Mouse (Mus musculus): Measurements from ENCODE around the gene Epb41.

The Epb41 gene

DNA sequence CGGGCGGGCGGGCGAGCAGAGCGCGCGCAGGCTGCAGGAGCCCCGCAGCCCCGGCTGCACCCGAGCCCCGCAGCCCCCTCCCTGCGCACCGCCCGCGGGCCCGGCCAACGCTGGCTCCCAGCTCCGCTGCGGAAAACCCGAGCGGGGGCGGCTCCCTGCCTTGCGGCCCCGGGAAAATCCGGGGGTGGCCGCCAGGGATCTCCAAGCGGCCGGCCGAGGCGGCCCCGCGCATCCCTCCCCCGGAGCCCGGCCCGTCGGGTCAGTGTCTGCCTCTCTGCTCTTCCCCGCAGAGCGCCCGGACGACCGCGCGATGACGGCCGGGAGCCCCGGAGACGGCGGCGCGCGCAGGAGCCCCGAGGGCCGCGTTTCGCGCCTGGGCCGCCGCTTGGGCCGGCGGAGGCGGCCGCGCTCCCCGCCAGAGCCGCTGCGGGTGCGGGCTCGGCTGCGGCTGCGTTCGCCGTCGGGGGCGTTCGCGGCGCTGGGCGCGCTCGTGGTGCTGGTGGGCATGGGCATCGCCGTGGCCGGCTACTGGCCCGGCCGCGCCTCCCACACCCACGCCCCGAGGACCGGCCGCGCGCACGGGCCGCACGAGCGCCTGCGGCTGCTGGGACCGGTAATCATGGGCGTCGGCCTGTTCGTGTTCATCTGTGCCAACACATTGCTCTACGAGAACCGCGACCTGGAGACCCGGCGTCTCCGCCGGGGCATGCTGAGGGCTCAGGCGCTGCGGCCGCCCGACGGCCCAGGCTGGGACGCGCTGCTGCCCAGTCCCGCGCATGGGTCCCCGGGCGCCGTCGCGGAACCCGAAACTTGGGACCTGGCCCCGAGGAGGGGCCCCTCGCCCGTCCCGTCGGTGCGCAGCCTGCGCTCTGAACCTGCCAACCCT is 153.4 kb downstream of the Epb41 start, which contains the start of gene Tmem200b:
Tmem200b (plus strand) TSS at position 311 of the 886 bp plus-strand sequence.
- DNase-seq (ENCODE audit: extremely low spot score, low read depth, low spot score), result no peak

DNA sequence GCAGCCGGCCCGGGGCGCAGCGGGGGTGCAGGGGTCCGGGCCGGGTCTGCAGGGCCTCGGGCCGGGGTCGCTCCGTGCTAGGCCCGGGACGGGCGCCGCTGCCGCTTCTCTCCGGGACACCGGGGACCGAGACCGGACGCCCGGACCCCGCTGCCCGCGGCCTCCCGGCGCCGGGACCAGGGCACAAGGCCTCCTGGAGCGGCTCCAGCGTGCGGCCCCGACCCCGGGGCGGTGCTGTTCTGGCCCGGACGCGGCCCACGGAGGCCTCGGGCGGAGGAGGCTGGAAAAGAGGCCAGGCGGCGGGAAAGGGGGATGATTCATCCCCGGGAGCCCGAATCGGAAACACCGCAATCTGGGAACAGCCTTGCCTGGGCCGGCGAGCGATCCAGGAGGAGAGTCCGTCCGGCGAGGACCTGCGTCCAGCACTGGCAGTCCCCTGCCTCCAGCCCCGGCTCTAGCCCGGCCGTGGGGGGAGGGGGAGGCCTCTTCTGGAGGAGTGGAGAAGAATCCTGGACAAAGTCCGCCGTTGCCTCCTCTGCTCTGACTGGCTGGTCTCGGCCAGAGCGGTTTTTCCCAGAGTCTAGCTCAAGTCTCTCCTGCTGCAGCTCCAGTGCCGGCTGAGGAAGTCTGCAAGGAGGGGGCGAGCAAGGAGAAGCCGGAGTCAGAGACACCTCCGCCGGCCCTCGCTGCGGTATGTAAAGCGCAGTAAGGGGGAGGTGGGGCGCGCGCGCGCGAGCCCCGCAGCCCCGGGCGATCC is 154.3 kb downstream of the Epb41 start:
- DNase-seq (ENCODE audit: extremely low spot score, low read depth, low spot score), result no peak

DNA sequence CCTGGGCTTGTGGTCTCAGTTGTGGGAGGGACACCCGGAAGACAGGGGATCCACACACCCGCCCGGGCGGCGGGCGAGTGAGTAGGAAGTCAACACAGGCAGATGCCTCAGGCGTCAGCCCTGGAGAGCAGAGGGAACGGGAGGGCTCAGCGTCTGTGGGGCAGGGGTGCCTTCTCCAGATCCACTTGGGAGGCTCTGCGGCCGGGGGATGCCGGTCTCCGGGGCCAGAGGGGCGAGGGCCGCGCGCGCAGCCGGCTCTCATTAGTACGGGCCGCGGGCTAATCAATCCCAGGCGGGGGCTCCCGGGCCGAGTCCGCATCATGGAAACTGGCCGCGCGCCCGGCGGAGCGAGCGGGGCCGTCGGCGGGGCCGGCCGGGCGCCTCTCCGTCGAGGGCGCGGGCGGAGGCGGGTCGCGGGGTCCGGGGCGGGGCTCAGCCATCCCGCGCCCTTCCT is 155.0 kb downstream of the Epb41 start:
- DNase-seq (ENCODE audit: extremely low spot score, low read depth, low spot score), result no peak

DNA sequence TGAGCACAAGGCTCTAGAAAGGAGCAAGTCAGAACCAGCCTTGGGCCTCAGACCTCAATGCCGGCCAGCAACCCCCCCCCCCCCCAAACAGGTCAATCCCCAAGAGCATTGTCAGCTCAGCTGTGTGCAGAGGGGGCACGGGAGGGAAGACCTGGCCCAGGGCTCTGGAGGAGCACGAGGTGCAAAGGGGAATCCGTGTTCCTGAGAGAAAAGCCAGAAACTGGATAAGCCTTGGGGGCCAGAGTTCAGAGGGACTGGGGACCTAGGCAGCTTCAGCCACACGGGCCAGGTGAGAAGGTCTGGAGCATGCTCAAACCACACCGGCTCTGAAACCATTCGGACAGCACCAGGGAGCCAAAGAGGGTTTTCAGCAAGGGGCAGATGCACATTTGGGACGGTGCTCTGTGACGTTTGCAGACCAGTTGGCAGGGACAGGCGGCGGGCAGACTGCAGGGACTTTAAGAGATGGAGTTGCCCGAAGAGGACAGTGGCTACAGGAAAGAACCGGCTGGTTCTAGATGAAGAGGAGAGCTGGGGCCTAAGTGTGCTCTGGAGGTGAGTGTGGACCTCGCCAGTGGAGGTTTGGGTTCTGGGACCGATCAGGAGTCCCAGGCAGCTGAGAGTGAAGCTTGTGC is 155.5 kb downstream of the Epb41 start:
- DNase-seq (ENCODE audit: extremely low spot score, low read depth, low spot score), result no peak

DNA sequence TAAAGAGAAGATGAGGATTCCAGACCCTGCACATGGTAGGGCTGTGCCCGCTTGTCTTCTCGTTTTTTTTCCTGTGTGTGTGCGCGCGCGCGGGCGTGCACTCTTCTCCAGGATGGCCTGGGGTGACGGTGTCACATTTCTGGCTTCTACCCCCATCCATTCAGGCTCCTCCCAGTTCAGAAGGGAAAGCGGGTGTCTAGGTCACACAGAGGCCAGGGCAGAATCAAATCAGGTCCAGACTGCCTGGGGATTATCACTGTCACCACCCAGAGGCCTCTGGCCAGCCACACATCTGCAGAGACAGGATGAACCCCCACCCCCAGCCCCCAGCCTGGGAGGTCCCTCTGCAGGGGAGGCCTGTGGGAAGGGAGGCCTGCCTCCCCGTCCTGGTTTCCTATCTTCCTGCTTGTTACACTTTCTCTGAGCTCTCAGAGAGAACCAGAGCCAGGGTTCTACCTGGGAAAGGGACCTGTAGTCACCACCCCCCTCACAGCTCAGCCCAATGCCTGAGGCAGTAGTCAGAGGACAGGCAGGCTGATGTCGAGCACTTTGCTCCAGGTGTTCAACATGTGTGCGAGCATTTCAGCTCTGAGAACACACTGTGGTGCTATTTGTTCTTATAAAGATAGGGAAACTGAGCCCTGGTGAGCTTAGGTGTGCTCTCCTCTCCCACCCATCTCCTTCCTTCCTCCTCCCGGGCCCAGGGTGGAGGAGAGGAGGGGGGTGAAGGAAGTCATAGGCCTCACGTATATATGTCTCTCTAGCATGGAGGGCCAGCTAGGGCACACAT is 156.2 kb downstream of the Epb41 start:
- DNase-seq (ENCODE audit: extremely low spot score, low read depth, low spot score), result no peak

DNA sequence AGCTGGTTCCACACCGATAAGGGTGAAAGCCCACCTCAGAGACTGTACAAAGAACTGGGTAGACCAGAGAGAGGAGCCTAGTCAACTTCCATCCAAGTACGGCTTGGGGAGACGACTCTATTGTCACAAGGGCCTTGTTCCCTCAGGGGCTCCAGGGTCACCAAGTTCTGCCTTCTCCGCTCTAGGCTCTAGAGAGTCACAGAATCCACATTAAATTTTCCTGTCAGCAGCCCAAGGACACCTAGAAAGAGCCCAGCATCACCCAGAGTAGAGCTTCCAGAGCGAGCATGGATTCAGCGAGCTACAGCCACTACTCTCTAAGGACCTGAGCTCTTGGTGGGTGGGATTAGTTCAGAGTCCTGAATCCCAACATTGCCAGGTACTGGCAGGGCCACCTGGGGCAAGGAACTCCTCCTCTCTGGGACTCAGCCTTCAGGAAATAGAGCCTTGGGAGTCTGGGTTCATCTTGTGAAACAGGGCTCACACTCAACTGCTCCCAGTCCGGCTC is 157.0 kb downstream of the Epb41 start:
- DNase-seq (ENCODE audit: extremely low spot score, low read depth, low spot score), result no peak

DNA sequence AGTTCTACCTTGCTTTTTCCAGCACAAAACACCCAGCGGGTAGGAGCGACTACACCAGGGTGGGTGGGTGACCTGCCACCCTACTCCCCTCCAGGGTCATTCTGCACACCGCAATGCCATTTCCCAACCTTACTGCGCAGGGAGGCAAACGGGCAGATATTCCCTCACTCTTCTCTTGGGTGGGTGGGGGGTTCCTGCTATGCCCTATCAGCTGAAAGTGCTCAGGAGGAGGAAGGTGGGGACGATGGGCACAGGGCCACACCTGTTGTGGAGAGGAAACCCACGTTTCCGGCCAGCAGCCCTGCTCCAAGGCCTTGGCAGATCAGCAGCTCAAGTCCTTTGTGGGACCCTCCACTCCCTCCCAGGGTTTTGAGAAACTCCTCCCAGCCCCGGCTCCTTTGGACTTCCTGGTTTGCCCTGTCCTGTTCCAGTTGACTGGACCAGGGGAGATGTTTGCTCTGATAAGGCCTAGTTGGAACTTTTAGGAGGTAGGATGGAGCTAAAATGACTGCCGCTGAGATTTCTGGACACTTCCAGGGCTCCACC is 158.0 kb downstream of the Epb41 start:
- no peak for DNase-seq (ENCODE audit: extremely low spot score, low read depth, low spot score)

DNA sequence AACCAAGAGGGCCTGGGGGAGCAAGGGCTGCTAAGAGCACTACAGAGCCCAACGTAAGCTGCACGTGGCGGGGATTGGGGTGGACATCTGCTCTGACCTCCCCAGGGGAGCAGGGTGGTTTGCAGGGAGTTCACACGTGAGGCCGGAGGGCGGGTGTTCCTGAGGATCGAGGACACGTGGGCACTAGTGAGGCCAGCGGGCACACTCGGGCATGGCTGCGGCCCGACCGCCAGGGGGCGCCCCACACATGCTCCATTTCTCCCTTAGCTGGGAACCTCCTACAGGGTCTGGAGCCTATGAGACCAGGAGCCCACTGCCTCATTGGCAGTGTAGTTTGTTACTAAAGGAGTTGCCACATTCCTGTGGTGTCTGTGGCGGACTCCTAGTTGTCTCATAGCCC is 158.7 kb downstream of the Epb41 start:
- no peak for DNase-seq (ENCODE audit: extremely low spot score, low read depth, low spot score)

DNA sequence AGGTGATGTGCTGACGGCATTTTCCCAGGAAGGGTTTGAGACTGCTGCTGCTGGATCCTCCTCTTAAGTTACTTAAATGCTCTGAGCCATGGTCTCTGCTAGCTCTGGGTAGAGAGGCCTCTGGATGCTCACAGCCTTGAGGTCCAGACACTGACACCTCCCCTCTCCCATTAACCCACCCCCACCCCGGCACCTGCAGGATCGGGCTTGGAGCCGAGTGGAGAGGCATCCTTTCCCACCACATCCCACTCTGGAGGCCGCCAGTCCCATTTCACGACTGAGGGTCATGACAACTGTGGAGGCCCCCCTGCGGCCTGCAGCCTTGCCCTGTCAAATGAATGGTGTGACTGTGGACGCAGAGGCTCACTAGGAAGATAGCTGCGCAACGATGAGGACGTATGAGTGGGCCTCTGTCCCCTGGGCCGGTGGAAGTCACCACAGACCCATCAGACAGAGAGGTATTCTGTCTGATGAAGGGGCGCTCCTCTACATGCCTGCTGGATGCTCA is 159.2 kb downstream of the Epb41 start:
- DNase-seq (ENCODE audit: extremely low spot score, low read depth, low spot score), result no peak

DNA sequence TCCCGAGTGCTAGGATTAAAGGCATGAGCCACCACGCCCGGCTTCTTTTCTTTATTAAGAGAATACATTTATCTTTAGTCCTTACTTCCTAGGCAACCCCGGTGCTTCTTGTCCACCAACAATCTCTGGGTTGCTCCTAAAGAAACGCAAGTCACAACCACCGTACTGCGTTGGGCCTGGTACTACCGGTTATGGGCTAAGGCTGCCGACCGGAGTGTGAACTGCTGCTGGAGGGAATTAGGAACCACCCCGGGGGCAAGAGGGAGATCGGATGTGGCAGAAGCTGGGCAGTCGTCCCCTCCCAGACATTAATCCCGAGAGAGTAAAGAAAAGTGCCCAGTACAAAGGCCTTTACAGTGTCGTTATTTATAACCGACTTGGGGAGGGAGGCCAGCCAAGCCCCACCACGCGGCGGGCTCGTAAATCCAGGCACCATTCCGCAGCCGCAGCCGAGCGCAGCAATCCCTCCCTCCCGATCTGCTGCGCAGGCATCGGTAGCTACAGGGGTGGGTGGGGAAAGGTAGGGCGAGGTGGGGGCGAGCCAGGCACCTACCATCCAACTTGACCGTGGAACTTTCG is 160.1 kb downstream of the Epb41 start:
- DNase-seq (ENCODE audit: extremely low spot score, low read depth, low spot score), result no peak

DNA sequence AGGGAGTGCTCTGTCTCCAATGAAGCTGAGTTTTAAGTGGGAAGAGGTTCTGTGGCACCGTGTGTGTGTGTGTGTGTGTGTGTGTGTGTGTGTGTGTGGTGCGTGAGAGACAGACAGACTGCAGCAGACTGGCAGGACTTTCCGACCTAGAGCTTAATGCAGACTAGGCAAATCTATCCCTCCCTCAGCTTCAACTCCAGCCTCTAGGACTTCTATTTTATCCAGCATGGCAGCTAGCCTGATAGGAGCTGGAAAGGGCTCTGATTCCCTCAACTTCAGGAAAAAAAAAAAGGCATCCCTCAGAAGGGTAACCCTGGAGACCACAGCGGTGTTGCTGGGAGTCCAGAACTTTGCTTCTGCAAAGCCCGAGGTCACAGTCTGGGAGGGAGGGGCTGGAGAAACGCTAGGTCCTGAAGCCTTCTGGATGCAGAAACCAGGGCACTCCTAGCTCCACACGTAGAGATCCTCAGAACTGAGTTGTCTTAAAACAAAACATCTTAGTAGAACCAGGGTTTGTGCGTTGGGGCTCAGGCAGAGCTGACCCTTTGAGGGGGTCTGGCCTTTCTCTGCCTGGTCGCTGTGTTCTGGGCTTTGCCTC is 161.0 kb downstream of the Epb41 start:
- no peak for DNase-seq (ENCODE audit: extremely low spot score, low read depth, low spot score)

DNA sequence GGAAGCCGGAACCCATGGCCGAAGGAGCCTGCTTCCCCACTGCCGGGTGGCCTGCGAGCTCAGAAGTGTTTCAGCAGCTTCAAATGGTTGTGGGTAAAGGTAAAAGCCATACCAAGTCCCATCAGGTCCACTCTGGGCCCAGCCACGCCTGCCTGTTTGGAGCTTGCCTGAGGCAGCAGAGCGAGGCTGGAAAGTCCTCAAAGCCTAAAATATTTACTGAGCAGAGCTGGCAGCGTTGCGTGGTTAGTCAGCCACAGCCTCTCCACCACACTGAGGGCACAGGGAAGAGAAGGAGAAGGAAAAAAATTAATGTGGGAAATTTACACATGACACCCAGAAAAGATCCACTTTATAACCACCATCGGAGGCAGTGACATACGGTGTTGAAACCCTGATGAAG is 161.6 kb downstream of the Epb41 start:
- no peak for DNase-seq (ENCODE audit: extremely low spot score, low read depth, low spot score)

DNA sequence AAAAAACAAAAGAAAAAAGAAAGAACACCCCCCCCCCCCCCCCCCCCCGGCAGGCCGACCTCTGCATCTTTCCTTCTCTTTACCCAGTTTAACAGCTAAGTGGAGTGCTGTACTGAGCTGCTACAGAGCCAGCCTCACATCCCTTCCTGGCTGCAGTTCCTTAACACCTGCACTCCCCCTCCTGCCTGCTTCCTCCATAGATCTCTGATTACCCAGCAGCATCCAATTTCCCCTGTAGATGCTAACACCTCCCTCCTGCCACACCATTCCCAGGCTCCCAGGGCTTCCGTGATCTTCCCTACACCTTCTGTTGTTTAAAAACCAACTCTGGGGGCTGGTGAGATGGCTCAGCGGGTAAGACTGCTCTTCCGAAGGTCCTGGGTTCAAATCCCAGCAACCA is 163.6 kb downstream of the Epb41 start:
- no peak for DNase-seq (ENCODE audit: extremely low spot score, low read depth, low spot score)

DNA sequence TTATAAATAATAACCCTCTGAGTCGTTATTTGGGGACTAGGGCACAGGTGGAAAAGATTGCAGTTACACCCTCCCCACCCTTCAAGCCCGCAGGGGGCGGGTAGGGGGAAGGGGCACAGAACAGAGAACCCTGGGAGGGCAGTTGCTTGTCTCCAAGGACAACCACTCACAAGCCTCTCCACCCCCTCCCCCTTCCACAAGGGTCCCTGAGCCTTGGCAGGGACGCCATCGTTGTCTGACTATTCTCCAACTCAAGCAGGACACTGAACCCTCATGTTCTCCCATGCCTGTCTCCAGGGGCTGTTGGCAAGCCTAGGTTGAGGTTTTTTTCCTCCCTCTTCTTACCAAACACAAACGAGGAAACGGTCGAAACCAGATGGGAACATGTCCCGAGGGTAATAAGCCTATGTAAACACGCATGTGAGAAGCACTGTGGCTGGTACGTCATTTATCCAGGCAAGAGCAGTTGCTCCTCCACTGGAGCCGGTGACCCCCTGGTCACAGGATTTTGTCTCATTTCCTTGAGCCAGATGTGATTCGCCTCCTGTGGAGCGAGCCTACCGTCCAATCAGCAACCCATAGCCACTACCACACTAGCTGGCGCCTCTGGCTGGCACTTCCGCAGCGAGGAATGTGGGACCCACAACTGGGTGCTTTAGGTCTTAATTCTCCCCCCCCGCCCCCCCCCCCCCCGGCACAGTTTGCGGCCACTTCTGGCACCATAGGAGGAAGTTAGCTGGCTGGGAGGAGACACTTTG is 164.7 kb downstream of the Epb41 start:
- DNase-seq (ENCODE audit: extremely low spot score, low read depth, low spot score), result no peak

DNA sequence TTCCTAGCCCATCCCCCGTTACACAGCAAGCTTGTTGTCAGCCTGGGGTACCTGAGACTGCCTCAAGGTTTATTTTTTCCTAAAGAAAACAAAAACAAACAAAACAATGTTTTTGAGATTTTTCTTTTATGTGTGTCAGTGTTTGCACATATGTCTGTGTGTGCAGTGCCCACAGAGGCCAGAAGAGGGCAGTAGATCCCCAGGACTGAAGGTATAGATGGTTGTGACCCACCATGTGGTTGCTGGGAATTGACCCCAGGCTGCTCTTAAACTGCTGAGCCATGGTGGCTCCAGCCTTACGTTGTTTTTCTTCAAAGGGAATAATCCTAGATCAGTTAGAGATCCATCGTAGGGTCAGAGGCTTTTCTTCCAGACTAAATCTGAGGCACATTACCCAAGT is 167.2 kb downstream of the Epb41 start:
- no peak for DNase-seq (ENCODE audit: extremely low spot score, low read depth, low spot score)

DNA sequence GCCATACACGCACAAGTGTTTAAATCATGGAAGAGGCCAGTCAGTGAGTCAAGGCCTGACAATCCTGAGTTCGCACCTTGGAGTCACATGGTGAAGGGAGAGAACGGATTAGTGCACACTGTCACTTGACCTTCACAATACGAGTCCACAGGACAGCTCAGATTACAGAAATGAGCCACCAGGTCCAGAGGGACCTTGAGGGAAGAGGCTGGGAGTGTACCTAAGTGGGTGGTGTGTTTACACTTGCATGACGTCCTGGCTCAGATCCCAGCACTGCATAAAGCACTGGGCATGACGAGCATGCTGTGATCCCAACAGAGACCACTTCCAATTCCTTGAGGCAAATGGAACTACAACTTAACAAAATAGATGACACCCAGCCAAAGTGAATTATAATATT is 168.7 kb downstream of the Epb41 start:
- DNase-seq (ENCODE audit: extremely low spot score, low read depth, low spot score), result no peak

DNA sequence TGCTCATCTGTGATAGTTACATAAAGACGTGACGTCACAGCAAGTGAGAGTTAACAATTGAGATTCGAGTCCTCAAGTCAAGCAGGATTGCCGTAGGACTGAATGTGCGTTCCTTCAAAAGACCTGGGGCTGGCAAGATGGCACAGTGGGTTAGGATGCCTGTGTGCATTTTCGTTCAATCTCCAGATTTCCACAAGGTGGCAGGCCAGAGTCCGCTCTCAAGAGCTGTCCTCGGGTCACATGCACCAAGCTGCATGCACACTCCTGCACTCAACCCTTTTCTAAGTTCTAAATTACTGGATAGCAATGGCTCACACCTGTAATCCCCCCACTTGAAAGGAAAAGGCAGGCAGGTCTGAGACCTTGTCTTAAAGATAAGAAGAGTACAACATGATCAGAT is 170.6 kb downstream of the Epb41 start:
- DNase-seq (ENCODE audit: extremely low spot score, low read depth, low spot score), result no peak

DNA sequence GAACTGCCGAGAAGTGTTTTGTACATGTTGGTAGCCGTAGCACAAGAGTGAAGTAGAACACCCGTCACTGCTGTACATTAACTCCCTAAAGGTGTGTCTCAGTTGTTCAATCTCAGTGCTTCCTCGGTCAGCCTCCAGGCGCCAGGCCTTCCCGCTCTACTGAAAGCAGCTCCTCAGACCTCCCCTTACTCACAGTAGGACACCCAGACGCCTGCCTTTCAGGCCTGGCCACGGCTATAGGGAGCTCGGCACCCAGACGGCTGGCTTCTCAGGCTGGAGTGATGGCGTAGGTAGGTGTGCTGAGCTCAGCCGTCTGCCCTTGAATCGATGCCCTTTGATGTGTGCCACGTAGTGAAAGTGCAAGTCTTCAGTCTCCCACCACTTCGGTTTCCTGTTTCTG is 174.0 kb downstream of the Epb41 start:
- no peak for DNase-seq (ENCODE audit: extremely low spot score, low read depth, low spot score)

DNA sequence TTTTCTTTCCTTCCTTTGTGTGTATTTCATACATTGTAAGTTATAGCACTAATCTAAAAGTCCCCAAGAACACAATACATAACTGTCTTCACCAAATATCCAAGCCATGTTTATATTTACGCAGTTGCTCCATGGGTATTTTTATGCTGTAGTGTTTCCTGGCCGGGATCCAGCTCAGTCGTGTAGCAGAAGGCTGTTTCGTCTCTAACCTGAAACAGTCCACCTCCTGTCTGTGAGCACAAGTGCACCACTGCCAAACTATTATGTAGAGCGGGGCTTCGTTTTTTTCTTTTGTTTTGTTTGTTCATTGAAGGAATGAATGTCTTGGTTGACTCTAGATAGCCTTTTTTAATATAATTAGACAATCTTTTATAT is 176.0 kb downstream of the Epb41 start:
- no peak for DNase-seq (ENCODE audit: extremely low spot score, low read depth, low spot score)
